Mouse (Mus musculus) right cerebral cortex, adult 18-20 months (tissue): ENCODE measurements around the gene Tcl1b2.
"Not testable (repeated sequence)": the region's sequence is repeated elsewhere in the genome, so short reads cannot be mapped to it uniquely, and the experiment has no call there.

ENCODE experiments used
- DNase-seq: peaks from one replicate; pipeline ENCODE4 v3.0.0; 2022; ENCODE audit warnings: mixed read lengths

The Tcl1b2 gene

GRCm38 (mm10) chr12:105174318-105174717 is 28.5 kb downstream of the Tcl1b2 start:
- DNase-seq, result peak; percentile 19

- DNase-seq, result not testable (repeated sequence)
Measured at GRCm38 (mm10) chr12:105176044-105176443, 30.2 kb downstream of the Tcl1b2 start, which contains the start of gene Tcl1b5. Tcl1b5 (plus strand) TSS chr12:105176344.

GRCm38 (mm10) chr12:105181040-105181644 is 35.3 kb downstream of the Tcl1b2 start:
- not testable (repeated sequence) for DNase-seq

- not testable (repeated sequence) for DNase-seq
Measured at GRCm38 (mm10) chr12:105188980-105189379, 43.2 kb downstream of the Tcl1b2 start.

GRCm38 (mm10) chr12:105190743-105191142 is 44.9 kb downstream of the Tcl1b2 start, which contains the start of gene Tcl1b3:
Tcl1b3 (plus strand) TSS chr12:105191043.
- DNase-seq, result not testable (repeated sequence)

- DNase-seq, result not testable (repeated sequence)
Measured at GRCm38 (mm10) chr12:105199684-105200497, 54.1 kb downstream of the Tcl1b2 start.

GRCm38 (mm10) chr12:105201657-105202056 is 55.8 kb downstream of the Tcl1b2 start, which contains the start of gene Tcl1b4:
Tcl1b4 (plus strand) TSS chr12:105201957.
- DNase-seq, result not testable (repeated sequence)
